Mouse (Mus musculus) limb, embryonic 13.5 days (tissue): ENCODE data around the gene Apol8. TPM values are rescaled to one million over a fixed set of nuclear protein-coding genes. Genes with fewer than 3 reads are reported as not detected.
A peak's percentile ranks its signal among the peaks of the same experiment; 100 is the strongest.
"Not testable (repeated sequence)": the region's sequence is repeated elsewhere in the genome, so short reads cannot be mapped to it uniquely, and the experiment has no call there.

Experiments used
- ATAC-seq: fragments of 200-750 bp; cut with Nextera tagmentation; 2 replicates; pipeline ENCODE4 v1.8.0; 2017; ENCODE audit warnings: low read depth, moderate number of reproducible peaks, moderate TSS enrichment; ENCODE audit not compliant: low FRiP score
- H3K27ac ChIP-seq: fragments of 300-500 bp; sonication (generic); 2 replicates; pipeline ENCODE4 v1.5.1; 2015; ENCODE audit warnings: inconsistent platforms, mild to moderate bottlenecking, moderate library complexity
- H3K27me3 ChIP-seq: fragments of 300-500 bp; sonication (generic); 2 replicates; pipeline ENCODE4 v1.6.1; 2015; ENCODE audit warnings: mild to moderate bottlenecking, inconsistent platforms
- H3K36me3 ChIP-seq: fragments of 300-500 bp; sonication (generic); 2 replicates; pipeline ENCODE4 v1.6.1; 2015; ENCODE audit warnings: inconsistent platforms, mild to moderate bottlenecking, moderate library complexity
- H3K4me1 ChIP-seq: fragments of 300-500 bp; sonication (generic); 2 replicates; pipeline ENCODE4 v1.6.1; 2015; ENCODE audit warnings: inconsistent platforms
- H3K4me2 ChIP-seq: fragments of 300-500 bp; sonication (generic); replicated peaks from 2 replicates; pipeline ENCODE4 v1.6.1; 2015; ENCODE audit warnings: inconsistent platforms, mild to moderate bottlenecking, moderate library complexity
- H3K4me3 ChIP-seq: fragments of 300-500 bp; sonication (generic); 2 replicates; pipeline ENCODE4 v1.5.1; 2015; ENCODE audit warnings: moderate library complexity, mild to moderate bottlenecking, inconsistent platforms
- H3K9ac ChIP-seq: fragments of 300-500 bp; sonication (generic); 2 replicates; pipeline ENCODE4 v1.6.1; 2015; ENCODE audit warnings: mild to moderate bottlenecking, inconsistent platforms
- H3K9me3 ChIP-seq: fragments of 300-500 bp; sonication (generic); 2 replicates; pipeline ENCODE4 v1.6.1; 2016; ENCODE audit warnings: inconsistent platforms
- whole genome bisulfite sequencing: fragments of 180-500 bp; shearing (Covaris S2); methylation state at CpG from one replicate; pipeline ENCODE4 v1.1.7; 2015; 5-methylcytosine and 5-hydroxymethylcytosine counted together
- polyA plus RNA-seq: library from polyadenylated mRNA; unstranded; fragments of >200 nt; fragmentation: Nextera tagmentation; extraction: Ambion mirVana; gene quantifications from 2 replicates; pipeline ENCODE4 v1.2.1, GENCODE M21; 2015

Gene Apol8
- polyA plus RNA-seq, 1 experiment from 2014 or later, result not detected

DNA sequence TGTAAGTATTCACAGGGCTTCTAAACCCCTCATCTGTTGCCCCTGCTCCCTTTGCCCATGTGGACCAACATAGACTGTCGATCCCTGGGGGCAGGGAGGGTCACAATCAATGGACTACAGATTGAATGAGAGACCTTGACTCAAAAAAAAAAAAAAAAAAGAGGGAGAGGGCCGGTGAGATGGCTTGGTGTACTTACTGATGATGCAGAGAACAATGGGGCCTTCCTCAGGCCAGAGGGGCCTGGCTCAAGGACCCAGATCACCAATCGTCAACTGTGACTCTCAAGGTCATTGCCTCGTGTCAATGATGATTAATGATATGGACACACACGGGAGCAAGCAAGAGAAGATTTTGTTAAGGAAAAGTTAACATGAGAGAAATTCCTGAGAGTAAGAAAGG, 12.2 kb downstream of the Apol8 start:
- H3K4me3 ChIP-seq, result no peak overlapping the region
- no peaks in the 10 kb centered on the region for H3K36me3 ChIP-seq
- H3K4me1 ChIP-seq, result no peaks in the 10 kb centered on the region
- no peak for ATAC-seq
- no peaks in the 10 kb centered on the region for H3K27me3 ChIP-seq
- 29% methylated on average over 5 of the region's 5 CpGs for WGBS
- H3K27ac ChIP-seq, result no peak overlapping the region
- no peak overlapping the region for H3K4me2 ChIP-seq
- H3K9ac ChIP-seq, result no peak overlapping the region
- H3K9me3 ChIP-seq, result 0 out of 2 replicates have a peak, but pooled peaks cover 6% of the 10 kb centered on the region

GRCm38 (mm10) chr15:77741556-77741955, 15.2 kb downstream of the Apol8 start:
- not testable (repeated sequence) for H3K27me3 ChIP-seq, H3K36me3 ChIP-seq, H3K9me3 ChIP-seq, H3K4me3 ChIP-seq, H3K4me1 ChIP-seq, H3K9ac ChIP-seq, ATAC-seq, H3K27ac ChIP-seq, H3K4me2 ChIP-seq
- WGBS, result 89% methylated on average over 6 of the region's 6 CpGs

DNA sequence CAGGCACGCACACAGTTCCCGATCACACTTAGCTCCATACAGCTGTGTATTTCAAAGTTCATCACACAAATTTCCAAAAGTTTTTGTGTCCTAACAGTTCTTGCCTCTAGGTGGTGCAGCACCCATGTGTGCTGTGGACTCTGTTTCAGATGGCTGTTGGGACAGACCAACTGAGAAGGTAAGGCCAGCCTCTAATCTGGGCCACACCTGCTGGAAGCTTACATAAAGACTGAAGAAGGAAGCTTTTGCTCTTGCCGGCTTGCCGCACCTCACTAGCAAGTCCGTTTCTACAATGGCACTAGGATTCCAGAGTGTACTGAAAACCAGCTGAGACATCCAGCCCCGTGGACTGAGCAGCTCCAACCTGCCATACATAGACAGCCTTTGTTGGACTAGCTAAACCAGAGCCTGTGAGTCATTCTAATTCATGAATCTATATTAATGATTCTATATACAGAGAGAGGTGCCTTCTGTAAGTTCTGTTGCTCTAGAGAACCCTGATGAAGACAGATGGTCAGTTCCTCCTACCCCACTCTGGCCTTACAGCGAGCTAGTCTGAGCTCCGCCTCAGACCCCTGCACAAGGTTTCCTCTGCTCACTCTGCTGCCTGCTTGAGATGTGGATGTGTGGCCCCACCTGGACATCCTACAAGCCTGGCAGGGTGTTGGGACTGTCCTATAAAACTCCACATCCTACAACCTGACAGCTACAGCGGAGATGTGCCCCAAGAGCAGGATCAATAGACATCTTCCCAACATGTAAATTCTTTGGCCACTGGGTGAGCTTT, 16.1 kb downstream of the Apol8 start:
- Histone ChIP-seq H3K27me3 (no peaks in the 10 kb centered on the region), H3K36me3 (no peaks in the 10 kb centered on the region), H3K4me2 (no peak overlapping the region), H3K9ac (no peak overlapping the region), H3K27ac (no peak overlapping the region), H3K4me1 (no peaks in the 10 kb centered on the region), H3K9me3 (no peaks in the 10 kb centered on the region), H3K4me3 (no peak overlapping the region)
- WGBS, result 75% methylated on average over 9 of the region's 9 CpGs
- no peak for ATAC-seq

DNA sequence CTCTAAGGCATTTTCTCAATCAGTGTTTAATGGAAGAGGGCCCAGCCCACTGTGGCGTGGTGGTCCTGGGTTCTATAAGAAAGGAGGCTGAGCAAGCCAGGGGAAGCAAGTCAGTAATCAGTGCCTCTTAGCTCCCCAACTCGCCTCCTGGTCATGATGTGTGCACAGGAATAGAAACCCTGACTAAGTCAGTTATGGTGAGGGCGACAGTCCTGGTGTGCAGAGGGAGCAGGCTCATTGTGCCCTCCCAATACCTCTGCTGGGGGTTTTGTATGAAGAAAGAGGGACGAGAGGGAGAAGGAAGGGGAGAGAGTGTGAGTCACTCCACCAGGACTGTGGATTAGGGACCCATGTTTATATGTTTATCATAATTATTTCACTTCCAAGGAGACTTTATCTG, 22.9 kb downstream of the Apol8 start:
- not testable (repeated sequence) for H3K4me3 ChIP-seq, ATAC-seq, H3K36me3 ChIP-seq, H3K4me2 ChIP-seq, H3K27me3 ChIP-seq, H3K9ac ChIP-seq, H3K4me1 ChIP-seq, H3K9me3 ChIP-seq, H3K27ac ChIP-seq
- WGBS, result 68% methylated on average over 4 of the region's 4 CpGs

- H3K9me3 ChIP-seq, H3K4me1 ChIP-seq, H3K36me3 ChIP-seq, H3K27me3 ChIP-seq, ATAC-seq, H3K9ac ChIP-seq, H3K27ac ChIP-seq, H3K4me2 ChIP-seq, H3K4me3 ChIP-seq: not testable (repeated sequence)
- WGBS, result 80% methylated on average over 8 of the region's 8 CpGs
Observed at GRCm38 (mm10) chr15:77733380-77733779, 23.4 kb downstream of the Apol8 start.

DNA sequence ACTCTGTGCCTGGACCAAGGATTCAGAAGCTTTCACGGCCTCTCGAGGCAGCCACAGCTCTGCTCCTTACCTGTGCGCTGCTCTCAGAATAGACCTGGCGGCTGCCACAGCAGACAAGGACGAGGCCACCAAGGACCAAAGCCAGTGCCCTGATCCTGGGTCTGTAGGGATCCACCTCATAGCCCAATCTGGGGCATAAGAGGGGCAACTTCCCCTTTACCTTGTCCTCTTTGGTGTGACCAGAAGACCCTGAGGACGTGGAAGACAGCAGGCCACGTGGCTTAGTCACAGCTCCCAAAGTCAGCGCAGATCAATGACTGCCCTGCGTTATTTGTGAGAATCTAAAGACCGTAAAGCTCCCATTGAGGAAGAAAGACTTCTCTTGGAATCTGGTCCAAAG, 24.0 kb downstream of the Apol8 start:
- not testable (repeated sequence) for H3K27ac ChIP-seq, H3K9ac ChIP-seq, H3K4me2 ChIP-seq, ATAC-seq, H3K4me3 ChIP-seq, H3K9me3 ChIP-seq, H3K27me3 ChIP-seq, H3K36me3 ChIP-seq, H3K4me1 ChIP-seq
- 67% methylated on average over 10 of the region's 10 CpGs for WGBS

DNA sequence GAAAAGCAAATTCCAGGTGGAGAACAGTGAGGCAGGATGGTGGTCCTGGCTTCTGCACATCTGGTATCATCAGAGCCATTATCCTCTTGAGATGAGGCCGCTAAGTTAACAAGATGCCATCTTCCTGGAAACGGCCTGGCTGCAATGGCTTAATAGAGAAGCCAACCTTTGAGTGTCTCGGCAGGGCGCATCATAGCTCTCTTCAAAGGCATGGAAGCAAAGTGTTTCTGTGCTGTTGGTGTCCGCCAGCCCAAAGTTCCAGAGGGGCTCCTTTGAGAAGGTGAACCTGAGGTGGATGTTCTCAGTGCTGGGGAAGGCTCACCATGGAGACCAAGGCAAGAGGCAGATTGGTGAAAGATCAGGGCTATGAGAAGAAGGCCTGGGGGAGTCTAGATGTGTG, 25.2 kb downstream of the Apol8 start:
- ATAC-seq, result no peak
- Histone ChIP-seq H3K9ac (no peak overlapping the region), H3K4me1 (no peaks in the 10 kb centered on the region), H3K27ac (no peak overlapping the region), H3K4me3 (no peak overlapping the region), H3K9me3 (no peaks in the 10 kb centered on the region), H3K4me2 (no peak overlapping the region), H3K27me3 (no peaks in the 10 kb centered on the region), H3K36me3 (no peaks in the 10 kb centered on the region)
- 88% methylated on average over 5 of the region's 5 CpGs for WGBS

DNA sequence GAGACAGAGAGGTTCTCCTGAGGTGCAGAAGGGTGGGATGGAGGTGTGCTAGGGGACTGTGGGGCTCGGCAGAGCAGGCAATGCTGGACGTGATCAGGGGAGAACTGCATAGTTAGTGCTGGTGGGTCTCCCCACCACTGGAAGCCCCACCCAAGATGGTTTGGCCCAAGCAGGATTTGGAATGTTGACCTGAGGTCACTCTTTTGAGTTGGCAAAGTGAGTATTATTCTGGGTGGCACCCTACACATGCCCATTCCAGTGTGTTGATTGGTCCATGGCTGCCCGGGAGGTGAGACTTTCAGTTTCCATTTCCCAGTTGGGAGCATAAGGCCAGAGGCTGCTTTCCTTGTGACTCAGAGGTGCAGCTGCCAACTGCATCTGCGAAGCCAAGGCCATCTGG, 28.1 kb downstream of the Apol8 start, which contains the start of gene Apol9b:
Apol9b (plus strand) TSS at position 301 of the 400 bp plus-strand sequence.
- not testable (repeated sequence) for H3K9ac ChIP-seq, H3K27me3 ChIP-seq, H3K4me3 ChIP-seq, ATAC-seq, H3K4me2 ChIP-seq, H3K36me3 ChIP-seq, H3K27ac ChIP-seq, H3K4me1 ChIP-seq, H3K9me3 ChIP-seq
- 85% methylated on average over 2 of the region's 4 CpGs for WGBS

DNA sequence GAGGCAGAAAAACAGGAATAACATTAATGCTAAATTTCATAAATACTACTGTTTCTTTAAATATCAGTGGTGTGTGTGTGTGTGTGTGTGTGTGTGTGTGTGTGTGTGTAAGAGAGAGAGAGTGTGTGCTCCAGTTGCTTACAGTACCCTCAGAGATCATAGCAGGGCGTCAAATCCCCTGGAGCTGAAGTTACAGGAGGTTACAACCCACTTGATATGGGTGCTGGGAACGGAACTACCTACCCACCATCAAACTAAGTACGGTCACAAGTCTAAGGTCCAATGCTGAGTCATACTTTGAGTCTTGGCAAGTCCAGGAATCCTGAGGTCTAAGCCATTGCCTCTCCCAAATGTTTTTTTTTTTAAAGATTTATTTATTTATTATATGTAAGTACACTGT, 29.1 kb downstream of the Apol8 start:
- 80% methylated on average over 3 of the region's 3 CpGs for WGBS
- not testable (repeated sequence) for ATAC-seq, H3K9ac ChIP-seq, H3K4me3 ChIP-seq, H3K27ac ChIP-seq, H3K36me3 ChIP-seq, H3K4me1 ChIP-seq, H3K9me3 ChIP-seq, H3K27me3 ChIP-seq, H3K4me2 ChIP-seq

- 7% methylated on average over 3 of the region's 3 CpGs for WGBS
Observed at GRCm38 (mm10) chr15:77727139-77727538, 29.7 kb downstream of the Apol8 start.

GRCm38 (mm10) chr15:77725393-77726020, 31.3 kb downstream of the Apol8 start:
- H3K36me3 ChIP-seq, H3K9ac ChIP-seq, H3K4me3 ChIP-seq, ATAC-seq, H3K4me1 ChIP-seq, H3K27me3 ChIP-seq, H3K27ac ChIP-seq, H3K9me3 ChIP-seq, H3K4me2 ChIP-seq: not testable (repeated sequence)
- WGBS, result 70% methylated on average over 6 of the region's 6 CpGs

More at GRCm38 (mm10) chr15:77727139-77727538, 29.7 kb downstream of the Apol8 start:
- not testable (repeated sequence) for H3K4me1 ChIP-seq, H3K4me3 ChIP-seq, ATAC-seq, H3K4me2 ChIP-seq, H3K9me3 ChIP-seq, H3K9ac ChIP-seq, H3K36me3 ChIP-seq, H3K27ac ChIP-seq, H3K27me3 ChIP-seq

GRCm38 (mm10) chr15:77724208-77724911, 32.4 kb downstream of the Apol8 start:
- H3K27me3 ChIP-seq, H3K4me2 ChIP-seq, H3K9me3 ChIP-seq, H3K36me3 ChIP-seq, H3K4me3 ChIP-seq, H3K9ac ChIP-seq, H3K4me1 ChIP-seq, H3K27ac ChIP-seq: not testable (repeated sequence)
- peak; percentile 36; the same call in 1 of the 2 replicates for ATAC-seq
- WGBS, result 17% methylated on average over 2 of the region's 10 CpGs
